Mouse (Mus musculus) layer of hippocampus, adult 18-20 months (tissue): ENCODE data around the gene Pcx. TPM values are rescaled to one million over a fixed set of nuclear protein-coding genes. Genes with fewer than 3 reads are reported as not detected.

Experiments used
- microRNA-seq, 2 experiments: library from miRNA; unstranded; fragments of <30 nt; microRNA quantifications; one replicate each; pipeline ENCODE4 v1.2.0; 2021
- total RNA-seq, 2 experiments: library from RNA; stranded (reverse); gene quantifications; 2 replicates each; pipeline ENCODE4 v1.2.3; 2021

Gene Pcx
- total RNA-seq, 2 experiments from 2014 or later: 66.2 to 67.1 TPM

Small RNA genes within 50 kb of the gene (microRNA-seq; reads per million reads assigned to microRNA genes)
- gene Mir6986: 2.0 to 3.9 reads per million in 2 experiments

Other genes with a start within 250 kb of the Pcx start
- 10 to 100 TPM; 49.5 to 49.6 TPM for gene Ssh3, start 241.3 kb upstream of the Pcx start, total RNA-seq
- gene Ankrd13d, start 227.3 kb upstream of the Pcx start, total RNA-seq: 10 to 100 TPM; 58.5 to 59.2 TPM
- 100 to 1,000 TPM; 184 to 192 TPM for gene Grk2, start 204.2 kb upstream of the Pcx start, total RNA-seq
- gene Kdm2a, start 112.2 kb upstream of the Pcx start, total RNA-seq: 10 to 100 TPM; 74.2 to 88.4 TPM
- 1 to 10 TPM; 1.0 to 1.2 TPM for gene Rhod, start 71.0 kb upstream of the Pcx start, total RNA-seq
- gene Syt12, start 33.0 kb upstream of the Pcx start, total RNA-seq: 10 to 100 TPM; 28.5 to 30.3 TPM
- gene 2010003K11Rik, start 11.9 kb upstream of the Pcx start, total RNA-seq: not detected
- 10 to 100 TPM; 35.2 to 35.6 TPM for gene Lrfn4, start 105.2 kb downstream of the Pcx start, total RNA-seq
- 10 to 100 TPM; 23.1 to 28.3 TPM for gene Rce1, start 115.2 kb downstream of the Pcx start, total RNA-seq
- gene Gm960, start 188.2 kb downstream of the Pcx start, total RNA-seq: 1 to 10 TPM; 1.1 to 1.6 TPM
- gene Sptbn2, start 200.7 kb downstream of the Pcx start, total RNA-seq: 100 to 1,000 TPM; 561 to 574 TPM
- 10 to 100 TPM; 20.1 to 21.0 TPM for gene Rbm4b, start 246.0 kb downstream of the Pcx start, total RNA-seq